Mouse (Mus musculus) liver, embryonic 14.5 days (tissue): ENCODE data around the gene Tnfaip6. TPM values are rescaled to one million over a fixed set of nuclear protein-coding genes. Genes with fewer than 3 reads are reported as not detected.

Experiments
- ATAC-seq: fragments of 200-750 bp; cut with Nextera tagmentation; 2 replicates; pipeline ENCODE4 v1.8.0; 2017; ENCODE audit warnings: moderate number of reproducible peaks, mild to moderate bottlenecking, moderate library complexity; ENCODE audit not compliant: insufficient read depth
- DNase-seq, 3 experiments: peaks; one replicate each; pipeline ENCODE4 v3.0.0-alpha.2; 2012 to 2013; ENCODE audit warnings: low read depth in 3 of 3, low spot score in 3 of 3
- H3K27ac ChIP-seq: fragments of 300-500 bp; sonication (generic); 2 replicates; pipeline ENCODE4 v1.5.1; 2014; ENCODE audit warnings: moderate library complexity, mild to moderate bottlenecking, control low read depth, inconsistent platforms
- H3K27me3 ChIP-seq: fragments of 300-500 bp; sonication (generic); 2 replicates; pipeline ENCODE4 v1.6.1; 2014; ENCODE audit warnings: mild to moderate bottlenecking, low read length, moderate library complexity; ENCODE audit not compliant: control insufficient read depth, insufficient read depth
- H3K36me3 ChIP-seq: fragments of 300-500 bp; sonication (generic); replicated peaks from 2 replicates; pipeline ENCODE4 v1.6.1; 2014; ENCODE audit warnings: low read depth; ENCODE audit not compliant: control insufficient read depth, insufficient read depth
- H3K4me1 ChIP-seq, 2 experiments: fragments of 200-500 bp in 1 of 2; fragments of 300-500 bp in 1 of 2; sonication (generic) in 1 of 2; replicated peaks; 2 replicates each; pipeline ENCODE4 v1.6.1; 2012 to 2014; ENCODE audit warnings: antibody characterized with exemption in 1 of 2, inconsistent platforms in 1 of 2, low read length in 1 of 2; ENCODE audit not compliant: control insufficient read depth in 2 of 2, insufficient read depth in 2 of 2
- H3K4me2 ChIP-seq: fragments of 300-500 bp; sonication (generic); 2 replicates; pipeline ENCODE4 v1.6.1; 2014; ENCODE audit warnings: low read depth, mild to moderate bottlenecking, control low read depth, moderate library complexity
- H3K4me3 ChIP-seq, 2 experiments: fragments of 200-500 bp in 1 of 2; fragments of 300-500 bp in 1 of 2; sonication (generic) in 1 of 2; 2 replicates each; pipeline ENCODE4 v1.5.1; 2012 to 2014; ENCODE audit warnings: low read depth in 2 of 2, low read length in 2 of 2, mild to moderate bottlenecking in 2 of 2, control low read depth in 1 of 2, inconsistent platforms in 1 of 2, moderate library complexity in 1 of 2; ENCODE audit not compliant: insufficient read depth in 1 of 2
- H3K9ac ChIP-seq: fragments of 300-500 bp; sonication (generic); replicated peaks from 2 replicates; pipeline ENCODE4 v1.6.1; 2014; ENCODE audit warnings: mild to moderate bottlenecking, control low read depth, moderate library complexity
- H3K9me3 ChIP-seq: fragments of 300-500 bp; sonication (generic); 2 replicates; pipeline ENCODE4 v1.6.1; 2016; ENCODE audit warnings: low read length, mixed read lengths; ENCODE audit not compliant: control insufficient read depth
- CTCF ChIP-seq: IDR thresholded peaks from 2 replicates; pipeline ENCODE4 v1.5.1; 2016; ENCODE audit warnings: antibody characterized with exemption, low read depth, control low read depth
- EP300 ChIP-seq: IDR thresholded peaks from 2 replicates; pipeline ENCODE4 v1.6.1; 2016; ENCODE audit warnings: antibody characterized with exemption, low read depth
- WGBS: fragments of 180-500 bp; shearing (Covaris S2); extraction: QIAGEN DNeasy Blood & Tissue Kit; methylation state at CpG from one replicate; pipeline ENCODE4 v1.1.7; 2014; ENCODE audit not compliant: insufficient replicate concordance; 5-methylcytosine and 5-hydroxymethylcytosine counted together
- polyA plus RNA-seq, 2 experiments: library from polyadenylated mRNA; depleted of rRNA in 1 of 2; stranded (reverse) in 1 of 2; unstranded in 1 of 2; fragments of >200 nt; fragmentation: Nextera tagmentation in 1 of 2; extraction: Ambion mirVana in 1 of 2; gene quantifications; 2 replicates each; pipeline versions ENCODE4 v1.2.1 to v1.2.3; 2012 to 2014

The Tnfaip6 gene
- polyA plus RNA-seq, 2 experiments, result 0.09 TPM; not detected in 1

DNA sequence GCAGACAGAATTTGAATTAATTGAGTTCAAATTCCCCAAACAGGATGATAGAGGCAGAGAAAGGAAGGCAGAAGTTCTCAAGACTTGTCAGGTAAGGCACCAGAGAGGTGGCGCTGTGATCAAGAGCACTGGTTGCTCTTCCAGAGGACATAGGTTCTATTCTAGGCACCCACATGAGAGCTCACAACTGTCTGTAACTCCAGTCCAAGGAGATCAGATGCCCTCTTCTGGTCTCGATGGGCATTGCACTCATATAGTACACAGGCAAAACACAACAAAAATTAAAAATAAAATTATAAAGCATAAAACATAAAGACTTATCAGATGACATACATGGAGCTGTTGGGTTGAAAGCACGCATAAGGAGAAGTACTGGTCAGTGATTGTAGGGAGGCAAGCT lies 8.4 kb upstream of the Tnfaip6 start:
- DNase-seq (no peak), ATAC-seq (no peak)
- H3K27me3 ChIP-seq, result no peaks in the 10 kb centered on the region
- H3K4me2 ChIP-seq, result no peak overlapping the region
- no peak overlapping the region for H3K4me3 ChIP-seq
- no peaks in the 10 kb centered on the region for H3K4me1 ChIP-seq
- H3K9me3 ChIP-seq, result no peaks in the 10 kb centered on the region
- TF ChIP-seq EP300 (no peak), CTCF (peak; percentile 34; the same call in 1 of the 2 replicates)
- H3K27ac ChIP-seq, result no peak overlapping the region
- H3K9ac ChIP-seq, result no peak overlapping the region
- no peaks in the 10 kb centered on the region for H3K36me3 ChIP-seq
- 64% methylated on average over 3 of the region's 3 CpGs for WGBS

GRCm38 (mm10) chr2:52031491-52031890 lies 6.3 kb upstream of the Tnfaip6 start:
- DNase-seq, result no peak
- Histone ChIP-seq H3K4me1 (no peaks in the 10 kb centered on the region), H3K27ac (no peak overlapping the region), H3K36me3 (no peaks in the 10 kb centered on the region), H3K27me3 (no peaks in the 10 kb centered on the region), H3K9ac (no peak overlapping the region), H3K4me3 (no peak overlapping the region), H3K9me3 (no peaks in the 10 kb centered on the region), H3K4me2 (no peak overlapping the region)
- no peak for ATAC-seq
- WGBS, result 54% methylated on average over 4 of the region's 4 CpGs
- TF ChIP-seq EP300 (no peak), CTCF (no peak)

DNA sequence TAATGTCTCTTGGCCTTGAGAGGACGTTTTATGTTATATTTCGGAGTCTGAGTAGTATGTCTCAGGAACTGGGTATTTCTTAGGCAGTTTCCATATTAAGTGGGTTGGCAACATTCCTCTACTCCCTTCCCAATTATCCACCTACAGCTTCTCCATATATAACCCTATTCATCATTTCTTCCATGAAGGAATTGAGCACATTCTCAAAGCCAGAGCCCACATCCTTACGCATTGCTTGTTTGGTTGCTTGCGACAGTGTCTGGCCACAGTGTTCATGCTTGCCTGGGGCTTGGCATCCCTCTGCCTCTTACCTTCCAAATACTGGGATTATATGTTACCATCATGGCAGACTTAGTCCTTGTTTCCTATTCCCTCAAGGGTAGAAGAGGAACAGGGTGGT lies 3.2 kb upstream of the Tnfaip6 start:
- H3K4me3 ChIP-seq, result no peak overlapping the region
- peaks cover 11% of the 10 kb centered on the region for H3K27me3 ChIP-seq
- WGBS, result 69% methylated on average over 4 of the region's 4 CpGs
- no peaks in the 10 kb centered on the region for H3K9me3 ChIP-seq
- ATAC-seq (no peak), DNase-seq (no peak)
- H3K4me1 ChIP-seq, result no peaks in the 10 kb centered on the region
- no peaks in the 10 kb centered on the region for H3K36me3 ChIP-seq
- H3K27ac ChIP-seq, result no peak overlapping the region
- TF ChIP-seq EP300 (no peak), CTCF (no peak)
- H3K9ac ChIP-seq, result no peak overlapping the region
- no peak overlapping the region for H3K4me2 ChIP-seq

DNA sequence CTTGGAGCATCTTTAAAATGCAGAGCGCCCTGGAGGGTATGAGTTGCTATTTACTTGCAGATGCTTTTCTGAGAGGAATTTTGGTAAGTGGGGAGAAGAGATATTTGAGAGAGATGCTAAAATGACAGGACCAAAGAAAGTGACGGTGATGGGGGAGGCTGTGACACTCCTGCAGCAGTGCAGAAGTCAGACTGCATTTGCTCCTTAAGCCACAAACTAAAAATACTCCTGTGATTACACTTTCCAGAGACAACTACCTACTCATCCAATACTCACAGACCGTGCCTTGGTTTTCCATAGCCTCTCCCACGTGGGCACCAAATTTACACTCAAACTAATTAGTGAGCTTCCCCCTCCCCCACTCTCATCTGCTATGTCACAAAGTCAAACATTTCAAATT lies 2.7 kb upstream of the Tnfaip6 start:
- DNase-seq, result no peak
- no peak overlapping the region for H3K27ac ChIP-seq
- H3K9ac ChIP-seq, result no peak overlapping the region
- no peaks in the 10 kb centered on the region for H3K36me3 ChIP-seq
- H3K4me3 ChIP-seq, result no peak overlapping the region
- H3K4me1 ChIP-seq, result no peaks in the 10 kb centered on the region
- no peak for ATAC-seq
- H3K9me3 ChIP-seq, result no peaks in the 10 kb centered on the region
- peaks cover 11% of the 10 kb centered on the region for H3K27me3 ChIP-seq
- H3K4me2 ChIP-seq, result no peak overlapping the region
- WGBS, result 45% methylated on average over 4 of the region's 4 CpGs
- TF ChIP-seq CTCF (no peak), EP300 (no peak)

- TF ChIP-seq CTCF (no peak), EP300 (no peak)
- Histone ChIP-seq H3K9me3 (no peaks in the 10 kb centered on the region), H3K36me3 (no peaks in the 10 kb centered on the region), H3K27me3 (peaks cover 11% of the 10 kb centered on the region), H3K27ac (no peak overlapping the region), H3K4me1 (no peaks in the 10 kb centered on the region), H3K4me3 (no peak overlapping the region), H3K9ac (no peak overlapping the region), H3K4me2 (no peak overlapping the region)
- 54% methylated on average over 10 of the region's 11 CpGs for WGBS
- DNase-seq (no peak), ATAC-seq (no peak)
Observed at GRCm38 (mm10) chr2:52036929-52037595, 747 bp upstream of the Tnfaip6 start.
